Mouse (Mus musculus): Measurements from ENCODE around the gene Dcp1a. TPM values are rescaled to one million over a fixed set of nuclear protein-coding genes. Genes with fewer than 3 reads are reported as not detected.

Dcp1a gene
- total and polyA plus RNA-seq, 3 experiments, result 18.3 to 26.9 (median 20.1) TPM

GRCm38 (mm10) chr14:30533780-30534450 is 54.6 kb downstream of the Dcp1a start:
- no peak overlapping the region for H3K9ac ChIP-seq (ENCODE audit: insufficient read depth, low read depth)
- TF ChIP-seq MAFK (IDR thresholded peaks at IDR 0.05; ENCODE audit: insufficient replicate concordance, low read length) (no peak), MAX (IDR thresholded peaks at IDR 0.05; ENCODE audit: low read length) (no peak), BHLHE40 (IDR thresholded peaks at IDR 0.05; ENCODE audit: low read depth, low read length) (no peak), NRF1 (IDR thresholded peaks at IDR 0.05; ENCODE audit: low read depth, low read length) (no peak), ELF1 (IDR thresholded peaks at IDR 0.05; ENCODE audit: low read depth, low read length) (no peak), ZKSCAN1 (IDR thresholded peaks at IDR 0.05; ENCODE audit: borderline replicate concordance, low read depth, low read length) (no peak)
- no peak overlapping the region for H3K4me2 ChIP-seq (ENCODE audit: insufficient read depth, low read depth, poor library complexity, severe bottlenecking)
- in situ Hi-C loops (cut with MboI; ENCODE audit: low pct_ligation_motif_present, low pct_unique_long_range_greater_than_20kb, low sequenced_read_pairs), result no loop called here
- H3K4me3 ChIP-seq (replicated peaks in 1 of 3; ENCODE audit: low read depth in 2 of 3, low read length in 2 of 3, poor library complexity in 1 of 3), result no peak overlapping the region
- dilution Hi-C loops (cut with MboI; ENCODE audit: extremely low pct_ligation_motif_present, extremely low pct_unique_long_range_greater_than_20kb, low sequenced_read_pairs), result no loop called here
- no peak for DNase-seq (ENCODE audit: extremely low read depth)
- H3K36me3 ChIP-seq (replicated peaks in 1 of 2; ENCODE audit: control insufficient read depth in 1 of 2, insufficient read depth in 1 of 2, low read length in 1 of 2), result peaks cover 0 to 4% of the 10 kb centered on the region in 2 experiments
- peaks cover 9 to 10% of the 10 kb centered on the region in 2 experiments; a peak in 3 of 4 replicates for H3K4me1 ChIP-seq (ENCODE audit: control insufficient read depth in 1 of 2, insufficient read depth in 2 of 2)
- no peak overlapping the region for H3K27ac ChIP-seq (ENCODE audit: insufficient read depth, low read depth)
- H3K27me3 ChIP-seq (replicated peaks), result no peaks in the 10 kb centered on the region
- H3K79me2 ChIP-seq (replicated peaks; ENCODE audit: control insufficient read depth, extremely low read depth, insufficient read depth, poor library complexity, severe bottlenecking), result no peaks in the 10 kb centered on the region
- no peaks in the 10 kb centered on the region for H3K9me3 ChIP-seq (replicated peaks; ENCODE audit: low read length)

- no peak for DNase-seq (ENCODE audit: extremely low read depth)
- Histone ChIP-seq H3K9me3 (replicated peaks; ENCODE audit: low read length) (no peaks in the 10 kb centered on the region), H3K27ac (ENCODE audit: insufficient read depth, low read depth) (no peak overlapping the region), H3K4me3 (replicated peaks in 1 of 3; ENCODE audit: low read depth in 2 of 3, low read length in 2 of 3, poor library complexity in 1 of 3) (no peak overlapping the region), H3K27me3 (replicated peaks) (no peaks in the 10 kb centered on the region), H3K4me2 (ENCODE audit: insufficient read depth, low read depth, poor library complexity, severe bottlenecking) (no peak overlapping the region), H3K36me3 (replicated peaks in 1 of 2; ENCODE audit: control insufficient read depth in 1 of 2, insufficient read depth in 1 of 2, low read length in 1 of 2) (no peaks in the 10 kb centered on the region), H3K79me2 (replicated peaks; ENCODE audit: control insufficient read depth, extremely low read depth, insufficient read depth, poor library complexity, severe bottlenecking) (no peaks in the 10 kb centered on the region), H3K9ac (ENCODE audit: insufficient read depth, low read depth) (no peak overlapping the region), H3K4me1 (ENCODE audit: control insufficient read depth in 1 of 2, insufficient read depth in 2 of 2) (peaks cover 10 to 17% of the 10 kb centered on the region in 2 experiments)
- in situ Hi-C loops (cut with MboI; ENCODE audit: low pct_ligation_motif_present, low pct_unique_long_range_greater_than_20kb, low sequenced_read_pairs), result no loop called here
- dilution Hi-C loops (cut with MboI; ENCODE audit: extremely low pct_ligation_motif_present, extremely low pct_unique_long_range_greater_than_20kb, low sequenced_read_pairs), result no loop called here
- no peak for TF ChIP-seq GABPA (IDR thresholded peaks at IDR 0.05; ENCODE audit: insufficient replicate concordance, low read depth, low read length)
- no peak for TF ChIP-seq ZKSCAN1 (IDR thresholded peaks at IDR 0.05; ENCODE audit: borderline replicate concordance, low read depth, low read length)
- TF ChIP-seq MXI1 (IDR thresholded peaks at IDR 0.05; ENCODE audit: low read depth, low read length), result no peak
- TF ChIP-seq MAFK (IDR thresholded peaks at IDR 0.05; ENCODE audit: insufficient replicate concordance, low read length), result no peak
- TF ChIP-seq MAZ (IDR thresholded peaks at IDR 0.05; ENCODE audit: low read depth, low read length), result no peak
- TF ChIP-seq TBP (conservative IDR thresholded peaks at IDR 0.05; ENCODE audit: low read depth, low read length), result no peak
- no peak for TF ChIP-seq POLR2AphosphoS2 (IDR thresholded peaks at IDR 0.05; ENCODE audit: low read depth, low read length)
- no peak for TF ChIP-seq JUND (conservative IDR thresholded peaks at IDR 0.05; ENCODE audit: low read depth, low read length)
- TF ChIP-seq MAX (IDR thresholded peaks at IDR 0.05; ENCODE audit: low read length), result no peak
- TF ChIP-seq HCFC1 (IDR thresholded peaks at IDR 0.05; ENCODE audit: low read depth, low read length), result no peak
These were observed 62.2 kb downstream of the Dcp1a start for GRCm38 (mm10) chr14:30541541-30541940.
